Mouse (Mus musculus) neural tube, embryonic 12.5 days (tissue): ENCODE data around the gene Elf1. TPM values are rescaled to one million over a fixed set of nuclear protein-coding genes. Genes with fewer than 3 reads are reported as not detected.
"Not testable (repeated sequence)": the region's sequence is repeated elsewhere in the genome, so short reads cannot be mapped to it uniquely, and the experiment has no call there.

Experiments used
- ATAC-seq: fragments of 200-750 bp; cut with Nextera tagmentation; 2 replicates; pipeline ENCODE4 v1.8.0; 2017; ENCODE audit warnings: low read depth, mild to moderate bottlenecking, moderate TSS enrichment, moderate library complexity; ENCODE audit not compliant: low FRiP score
- H3K27ac ChIP-seq: fragments of 300-500 bp; sonication (generic); 2 replicates; pipeline ENCODE4 v1.5.1; 2016
- H3K27me3 ChIP-seq: fragments of 300-500 bp; sonication (generic); replicated peaks from 2 replicates; pipeline ENCODE4 v1.6.1; 2016; ENCODE audit warnings: mild to moderate bottlenecking
- H3K36me3 ChIP-seq: fragments of 300-500 bp; sonication (generic); 2 replicates; pipeline ENCODE4 v1.6.1; 2016; ENCODE audit warnings: mild to moderate bottlenecking
- H3K4me1 ChIP-seq: fragments of 300-500 bp; sonication (generic); 2 replicates; pipeline ENCODE4 v1.6.1; 2016
- H3K4me2 ChIP-seq: fragments of 300-500 bp; sonication (generic); replicated peaks from 2 replicates; pipeline ENCODE4 v1.6.1; 2016; ENCODE audit warnings: mild to moderate bottlenecking
- H3K4me3 ChIP-seq: fragments of 300-500 bp; sonication (generic); 2 replicates; pipeline ENCODE4 v1.5.1; 2016
- H3K9ac ChIP-seq: fragments of 300-500 bp; sonication (generic); 2 replicates; pipeline ENCODE4 v1.6.1; 2016; ENCODE audit warnings: mild to moderate bottlenecking
- H3K9me3 ChIP-seq: fragments of 300-500 bp; sonication (generic); 2 replicates; pipeline ENCODE4 v1.6.1; 2016; ENCODE audit warnings: mild to moderate bottlenecking
- WGBS: fragments of 180-500 bp; shearing (Covaris S2); methylation state at CpG from one replicate; pipeline ENCODE4 v1.1.7; 2016; 5-methylcytosine and 5-hydroxymethylcytosine counted together
- polyA plus RNA-seq: library from polyadenylated mRNA; unstranded; fragments of >200 nt; fragmentation: Nextera tagmentation; extraction: Ambion mirVana; gene quantifications from 2 replicates; pipeline ENCODE4 v1.2.1, GENCODE M21; 2016

The Elf1 gene
- polyA plus RNA-seq, 1 experiment from 2014 or later: 8.0 TPM

- Histone ChIP-seq H3K36me3 (no peaks in the 10 kb centered on the region), H3K27me3 (no peaks in the 10 kb centered on the region), H3K4me2 (no peak overlapping the region), H3K9me3 (no peaks in the 10 kb centered on the region), H3K9ac (no peak overlapping the region), H3K4me1 (no peaks in the 10 kb centered on the region), H3K27ac (no peak overlapping the region), H3K4me3 (no peak overlapping the region)
- 82% methylated on average over 10 of the region's 10 CpGs for WGBS
- no peak for ATAC-seq
These were observed 48.9 kb downstream of the Elf1 start for GRCm38 (mm10) chr14:79529581-79530554.

GRCm38 (mm10) chr14:79530761-79531160 is 49.8 kb downstream of the Elf1 start:
- Histone ChIP-seq H3K36me3 (no peaks in the 10 kb centered on the region), H3K4me3 (no peak overlapping the region)

DNA sequence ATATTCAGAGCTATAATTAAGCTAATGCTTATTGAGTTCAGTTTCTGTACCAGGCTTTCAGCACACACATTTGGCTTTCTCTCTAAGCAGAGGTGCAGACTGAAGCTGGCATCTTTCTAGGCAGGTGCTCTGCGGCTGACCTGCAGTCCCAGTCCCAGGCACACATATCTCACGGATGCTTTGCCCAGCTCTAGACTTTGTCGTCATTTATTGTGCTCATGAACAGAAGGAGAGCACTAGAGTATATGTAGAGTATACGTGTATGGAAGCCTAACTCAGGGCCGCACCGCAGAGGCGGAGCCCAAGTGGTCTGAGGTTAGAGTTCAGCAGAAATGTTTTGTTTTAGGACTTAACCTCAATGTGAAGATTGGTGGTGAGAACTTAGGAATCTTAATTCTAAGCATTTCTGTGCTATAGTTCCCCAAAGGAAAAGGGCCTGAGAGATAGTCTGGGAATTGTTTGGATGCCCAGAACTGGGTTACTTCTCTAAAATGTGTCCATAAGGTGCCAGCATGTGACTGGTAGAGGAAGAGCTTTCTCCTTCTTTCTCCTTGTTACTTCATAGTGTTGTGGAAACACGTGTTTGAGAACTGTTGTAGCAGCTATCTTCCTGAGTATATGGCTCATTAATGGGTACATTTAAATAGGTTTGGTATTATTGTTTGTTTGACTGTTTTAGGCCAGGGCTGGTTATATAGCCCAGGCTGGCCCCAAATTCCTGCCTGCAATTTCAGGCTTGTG is 51.2 kb downstream of the Elf1 start:
- Histone ChIP-seq H3K9me3 (no peaks in the 10 kb centered on the region), H3K4me2 (no peak overlapping the region), H3K4me1 (no peaks in the 10 kb centered on the region), H3K27me3 (no peaks in the 10 kb centered on the region), H3K9ac (no peak overlapping the region), H3K4me3 (no peak overlapping the region), H3K36me3 (no peaks in the 10 kb centered on the region), H3K27ac (no peak overlapping the region)
- ATAC-seq: no peak
- 88% methylated on average over 8 of the region's 8 CpGs for WGBS

More at GRCm38 (mm10) chr14:79530761-79531160, 49.8 kb downstream of the Elf1 start:
- no peaks in the 10 kb centered on the region for H3K27me3 ChIP-seq
- no peaks in the 10 kb centered on the region for H3K4me1 ChIP-seq
- no peak overlapping the region for H3K27ac ChIP-seq
- H3K9me3 ChIP-seq: no peaks in the 10 kb centered on the region
- no peak overlapping the region for H3K9ac ChIP-seq
- H3K4me2 ChIP-seq: no peak overlapping the region
- WGBS: 91% methylated on average over 6 of the region's 6 CpGs
- no peak for ATAC-seq

GRCm38 (mm10) chr14:79533350-79533749 is 52.4 kb downstream of the Elf1 start:
- Histone ChIP-seq H3K27me3 (no peaks in the 10 kb centered on the region), H3K9me3 (no peaks in the 10 kb centered on the region), H3K9ac (no peak overlapping the region), H3K4me2 (no peak overlapping the region), H3K36me3 (no peaks in the 10 kb centered on the region), H3K27ac (no peak overlapping the region), H3K4me1 (no peaks in the 10 kb centered on the region), H3K4me3 (no peak overlapping the region)
- no peak for ATAC-seq
- 90% methylated on average over 1 of the region's 1 CpGs for WGBS

DNA sequence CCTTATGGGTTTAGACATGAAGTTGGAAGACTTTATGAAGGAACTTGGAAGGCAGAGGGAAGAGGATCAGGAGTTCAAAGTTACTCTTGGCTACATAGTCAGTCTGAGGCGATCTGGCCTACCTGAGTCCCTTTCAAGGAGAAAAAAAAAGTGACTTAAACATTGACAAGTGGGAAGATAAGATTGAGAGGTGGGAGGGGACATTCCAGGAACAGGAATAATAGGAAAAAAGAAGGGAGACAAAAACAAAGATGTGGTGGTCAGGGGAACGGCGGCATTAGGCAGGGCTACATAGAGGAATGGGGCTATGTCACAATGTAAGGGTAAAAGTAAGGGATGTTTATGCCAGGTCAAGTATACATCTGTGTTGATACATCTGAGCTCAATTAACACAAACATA is 53.2 kb downstream of the Elf1 start:
- Histone ChIP-seq H3K27me3 (no peaks in the 10 kb centered on the region), H3K4me2 (no peak overlapping the region), H3K27ac (no peak overlapping the region), H3K4me1 (no peaks in the 10 kb centered on the region), H3K9me3 (no peaks in the 10 kb centered on the region), H3K36me3 (no peaks in the 10 kb centered on the region), H3K4me3 (no peak overlapping the region), H3K9ac (no peak overlapping the region)
- WGBS: 85% methylated on average over 3 of the region's 3 CpGs
- no peak for ATAC-seq

GRCm38 (mm10) chr14:79534656-79535055 is 53.7 kb downstream of the Elf1 start:
- not testable (repeated sequence) for H3K9ac ChIP-seq, H3K9me3 ChIP-seq, H3K36me3 ChIP-seq, ATAC-seq, H3K4me1 ChIP-seq, H3K27me3 ChIP-seq, H3K27ac ChIP-seq, H3K4me2 ChIP-seq, H3K4me3 ChIP-seq
- 95% methylated on average over 4 of the region's 4 CpGs for WGBS

- Histone ChIP-seq H3K36me3 (no peaks in the 10 kb centered on the region), H3K9me3 (no peaks in the 10 kb centered on the region), H3K4me1 (no peaks in the 10 kb centered on the region), H3K27me3 (no peaks in the 10 kb centered on the region), H3K27ac (no peak overlapping the region), H3K4me2 (no peak overlapping the region), H3K9ac (no peak overlapping the region), H3K4me3 (no peak overlapping the region)
- no peak for ATAC-seq
- WGBS: 78% methylated on average over 10 of the region's 10 CpGs
These were observed 54.3 kb downstream of the Elf1 start for GRCm38 (mm10) chr14:79535318-79535717.

GRCm38 (mm10) chr14:79536011-79536410 is 55.0 kb downstream of the Elf1 start:
- WGBS: 81% methylated on average over 5 of the region's 5 CpGs

GRCm38 (mm10) chr14:79536837-79537236 is 55.8 kb downstream of the Elf1 start:
- Histone ChIP-seq H3K9ac (no peak overlapping the region), H3K9me3 (no peaks in the 10 kb centered on the region), H3K4me3 (no peak overlapping the region), H3K4me2 (no peak overlapping the region), H3K27me3 (no peaks in the 10 kb centered on the region), H3K27ac (no peak overlapping the region), H3K4me1 (no peaks in the 10 kb centered on the region), H3K36me3 (no peaks in the 10 kb centered on the region)
- ATAC-seq: no peak
- 92% methylated on average over 3 of the region's 3 CpGs for WGBS

More at GRCm38 (mm10) chr14:79536011-79536410, 55.0 kb downstream of the Elf1 start:
- H3K36me3 ChIP-seq: no peaks in the 10 kb centered on the region
- no peak overlapping the region for H3K27ac ChIP-seq
- H3K9me3 ChIP-seq: no peaks in the 10 kb centered on the region
- H3K4me2 ChIP-seq: no peak overlapping the region
- no peaks in the 10 kb centered on the region for H3K4me1 ChIP-seq
- no peak overlapping the region for H3K4me3 ChIP-seq
- no peak overlapping the region for H3K9ac ChIP-seq
- no peak for ATAC-seq
- H3K27me3 ChIP-seq: no peaks in the 10 kb centered on the region

DNA sequence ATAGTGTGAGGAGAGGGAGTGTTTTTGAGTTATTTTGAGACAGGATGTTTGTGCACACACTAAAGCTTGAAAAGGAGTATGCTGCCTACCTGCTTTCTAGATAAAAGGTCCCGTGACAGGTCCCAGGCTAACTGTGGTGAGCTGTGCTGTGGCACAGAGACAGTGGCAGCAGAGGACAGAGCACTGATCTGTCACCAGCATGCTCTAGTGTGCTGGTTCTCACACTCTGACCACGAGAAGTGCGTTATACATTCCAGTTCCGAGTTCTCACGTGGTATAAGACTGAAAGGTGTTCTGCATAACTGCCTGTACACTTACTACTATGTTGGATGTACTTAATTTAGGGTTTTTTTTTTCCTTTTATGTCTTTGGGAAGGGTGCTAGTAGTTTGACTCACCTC is 56.5 kb downstream of the Elf1 start:
- H3K9ac ChIP-seq: no peak overlapping the region
- no peaks in the 10 kb centered on the region for H3K27me3 ChIP-seq
- H3K27ac ChIP-seq: no peak overlapping the region
- ATAC-seq: no peak
- no peak overlapping the region for H3K4me3 ChIP-seq
- 86% methylated on average over 5 of the region's 5 CpGs for WGBS
- no peaks in the 10 kb centered on the region for H3K4me1 ChIP-seq
- no peaks in the 10 kb centered on the region for H3K36me3 ChIP-seq
- H3K4me2 ChIP-seq: no peak overlapping the region
- H3K9me3 ChIP-seq: no peaks in the 10 kb centered on the region

GRCm38 (mm10) chr14:79537921-79538320 is 56.9 kb downstream of the Elf1 start:
- Histone ChIP-seq H3K4me3 (no peak overlapping the region), H3K9me3 (no peaks in the 10 kb centered on the region), H3K4me2 (no peak overlapping the region), H3K27me3 (no peaks in the 10 kb centered on the region), H3K4me1 (no peaks in the 10 kb centered on the region), H3K27ac (no peak overlapping the region), H3K9ac (no peak overlapping the region), H3K36me3 (no peaks in the 10 kb centered on the region)
- ATAC-seq: no peak

DNA sequence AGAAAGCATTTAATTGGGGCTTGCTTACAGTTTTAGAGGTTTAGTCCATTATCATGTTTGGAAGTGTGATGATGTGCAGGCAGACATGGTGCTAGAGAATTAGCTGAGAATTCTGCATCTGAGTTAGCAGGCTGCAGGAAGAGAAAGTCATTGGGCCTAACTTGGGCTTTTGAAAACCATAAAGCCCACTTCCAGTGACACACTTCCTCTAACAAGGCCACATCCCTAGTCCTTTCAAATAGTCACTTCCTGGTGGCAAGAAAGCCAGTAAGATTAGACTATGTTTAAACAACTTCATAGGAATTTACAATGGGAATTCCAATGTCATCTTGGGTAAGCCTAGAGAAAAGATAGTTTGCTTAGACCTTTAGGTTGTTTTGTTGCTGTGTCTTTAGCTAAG is 60.6 kb downstream of the Elf1 start:
- Histone ChIP-seq H3K27me3 (no peaks in the 10 kb centered on the region), H3K9ac (no peak overlapping the region), H3K4me1 (no peaks in the 10 kb centered on the region), H3K27ac (no peak overlapping the region), H3K9me3 (no peaks in the 10 kb centered on the region), H3K4me2 (no peak overlapping the region), H3K4me3 (no peak overlapping the region), H3K36me3 (no peaks in the 10 kb centered on the region)
- ATAC-seq: no peak
